Mouse (Mus musculus): ENCODE results near the gene Gm21497. TPM values are rescaled to one million over a fixed set of nuclear protein-coding genes. Genes with fewer than 3 reads are reported as not detected.

Gene Gm21497
- not detected for total RNA-seq (2023)

DNA sequence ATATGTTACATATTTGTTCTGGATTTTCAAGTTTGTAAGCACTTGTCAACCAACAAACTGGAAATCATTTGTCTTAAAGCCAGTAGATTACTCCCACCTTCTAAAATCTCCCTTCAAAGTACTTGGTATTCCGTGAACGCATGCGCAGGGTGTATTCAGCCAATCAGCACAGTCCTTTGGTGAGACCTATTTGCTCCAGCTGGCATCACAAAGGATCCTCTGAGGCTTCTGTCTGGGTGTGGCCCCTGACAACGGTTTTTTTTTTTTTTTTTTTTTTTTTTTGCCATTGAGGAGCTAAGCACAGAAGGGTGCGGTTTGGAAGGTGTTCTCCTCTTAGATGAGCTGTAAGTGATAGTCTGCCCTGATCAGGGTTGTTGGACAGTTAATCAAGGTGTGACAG, at the start of gene Gm21497:
Gm21497 (plus strand) TSS at position 301 of the 400 bp plus-strand sequence.

